Mouse (Mus musculus): Measurements from ENCODE around the gene Acbd7.

Acbd7 gene

GRCm38 (mm10) chr2:3353160-3353559 lies 17.2 kb downstream of the Acbd7 start:
- POLR2A ChIA-PET: no interaction called here

DNA sequence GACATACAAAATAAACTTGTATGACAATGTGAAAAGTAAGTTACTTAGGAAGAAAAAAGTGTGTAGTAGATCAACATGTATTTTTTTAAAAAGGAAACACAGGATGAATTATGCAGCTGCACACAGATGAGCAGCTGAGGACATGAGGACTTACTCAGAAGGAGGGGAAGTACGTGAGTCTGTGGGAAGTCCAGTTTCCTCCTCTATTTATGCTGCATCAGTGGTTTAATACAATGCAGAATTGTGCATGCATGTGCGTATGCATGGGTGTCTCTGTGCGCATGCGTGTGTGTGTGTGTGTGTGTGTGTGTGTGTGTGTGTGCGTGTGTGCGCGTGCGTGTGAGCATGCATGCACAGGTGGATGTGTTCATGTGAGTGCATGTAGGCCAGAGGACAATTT lies 19.8 kb downstream of the Acbd7 start:
- ChIA-PET CTCF (no interaction called here), POLR2A (interaction anchor here in 1 of 4 experiments (0.6 kb wide), 1 partner anchor 69 kb away, joined by 3 read pairs; no protein-coding TSS in a partner anchor)

More at GRCm38 (mm10) chr2:3353160-3353559, 17.2 kb downstream of the Acbd7 start:
- CTCF ChIA-PET: interaction anchor here in 1 of 4 experiments (1.0 kb wide), 1 partner anchor 61 kb away, joined by 3 read pairs; no protein-coding TSS in a partner anchor

GRCm38 (mm10) chr2:3356311-3356710 lies 20.3 kb downstream of the Acbd7 start:
- CTCF ChIA-PET: no interaction called here
- POLR2A ChIA-PET: interaction anchor here in 1 of 4 experiments (0.6 kb wide), 1 partner anchor 69 kb away, joined by 3 read pairs; no protein-coding TSS in a partner anchor

DNA sequence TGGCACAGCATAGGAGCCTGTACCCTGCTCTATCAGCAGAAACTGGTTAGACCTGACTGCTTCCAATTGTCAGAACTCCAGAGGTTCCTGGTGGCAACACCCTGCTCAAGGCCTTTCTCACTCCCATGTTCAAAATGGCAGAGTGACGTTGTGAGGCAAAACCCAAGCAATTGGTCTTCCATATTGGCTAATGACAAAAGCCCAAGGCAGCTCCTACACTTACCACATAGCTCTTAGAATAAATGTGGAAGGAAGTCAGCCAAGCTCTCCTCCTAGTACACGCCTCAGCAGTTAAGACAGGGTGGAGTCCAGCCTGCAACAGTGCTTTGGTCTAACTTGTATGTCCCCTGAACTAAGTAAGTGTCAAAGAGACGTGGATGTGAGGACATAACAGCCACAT lies 21.9 kb downstream of the Acbd7 start:
- POLR2A ChIA-PET: no interaction called here
- CTCF ChIA-PET: interaction anchor here in 1 of 4 experiments (0.5 kb wide), 1 partner anchor 943 kb away, joined by 3 read pairs; no protein-coding TSS in a partner anchor

GRCm38 (mm10) chr2:3361067-3361466 lies 25.1 kb downstream of the Acbd7 start:
- ChIA-PET POLR2A (no interaction called here), CTCF (no interaction called here)

DNA sequence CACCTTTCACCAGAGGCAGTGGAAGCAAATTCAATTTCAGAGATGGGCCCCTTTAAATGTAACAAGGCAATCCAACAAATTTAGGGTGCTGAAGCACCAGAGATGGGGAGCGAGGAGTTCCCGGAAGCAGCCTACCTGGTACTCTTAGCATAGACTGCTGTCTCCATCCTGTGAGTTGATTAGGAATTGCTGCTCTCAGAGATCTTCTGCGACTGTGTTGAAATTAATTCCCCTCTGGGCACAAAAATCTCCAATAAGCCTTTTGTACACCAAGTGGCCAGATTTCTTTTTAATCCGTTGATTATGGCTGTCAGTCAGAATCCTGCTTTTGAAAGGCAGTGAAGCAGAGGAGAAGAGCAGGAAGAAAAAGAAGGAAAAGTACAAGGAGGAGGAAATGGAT lies 29.2 kb downstream of the Acbd7 start:
- POLR2A ChIA-PET: no interaction called here
- CTCF ChIA-PET: no interaction called here

DNA sequence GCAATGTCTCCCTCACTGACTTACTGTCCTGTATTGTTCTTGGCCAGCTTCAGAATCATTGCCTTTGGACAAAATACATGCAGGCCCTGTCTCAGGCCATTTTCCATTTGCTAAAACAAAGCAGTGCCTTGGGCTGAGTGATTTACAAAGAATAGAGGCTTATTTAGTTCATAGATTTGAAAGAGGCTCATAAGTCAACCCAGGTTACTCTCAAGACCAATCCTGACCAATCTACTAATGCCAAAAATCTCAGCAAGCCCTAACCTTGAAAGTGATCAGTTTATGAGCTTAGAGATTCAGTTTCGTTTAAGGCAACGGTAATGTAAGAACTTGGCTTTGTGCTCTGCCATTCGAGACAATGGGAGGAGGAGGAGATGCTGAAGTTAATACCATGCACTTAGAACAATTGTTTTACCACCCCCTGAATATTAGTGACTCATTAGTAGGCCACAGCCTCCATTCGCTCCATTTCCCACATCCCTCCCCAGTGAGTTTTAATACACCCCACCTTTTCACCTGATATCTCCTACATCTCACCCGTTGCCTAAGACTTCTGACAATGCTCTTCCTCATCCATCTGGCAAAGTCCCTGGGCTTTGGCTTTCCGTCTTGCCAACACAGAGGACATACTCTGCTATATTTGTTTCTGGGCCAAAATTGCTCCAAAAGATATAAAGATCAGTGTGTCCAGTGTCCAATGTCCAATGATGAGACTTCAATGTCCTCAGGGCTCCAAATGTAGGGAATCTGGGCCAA lies 51.3 kb downstream of the Acbd7 start:
- POLR2A ChIA-PET: interaction anchor here in 2 of 4 experiments (0.6 to 1.4 kb wide), 2 partner anchors 32 to 125 kb away, joined by 3 to 4 read pairs; partner anchors contain the start of genes Cdnf (in 1 of the 2), Gm45902 (in 1 of the 2) and Hspa14 (in 1 of the 2)
- CTCF ChIA-PET: interaction anchor here in 1 of 4 experiments (0.6 kb wide), 1 partner anchor 162 kb away, joined by 3 read pairs; no protein-coding TSS in a partner anchor
